Mouse (Mus musculus): ENCODE measurements around the gene Iqch.
A peak's percentile ranks its signal among the peaks of the same experiment; 100 is the strongest.

Gene Iqch

DNA sequence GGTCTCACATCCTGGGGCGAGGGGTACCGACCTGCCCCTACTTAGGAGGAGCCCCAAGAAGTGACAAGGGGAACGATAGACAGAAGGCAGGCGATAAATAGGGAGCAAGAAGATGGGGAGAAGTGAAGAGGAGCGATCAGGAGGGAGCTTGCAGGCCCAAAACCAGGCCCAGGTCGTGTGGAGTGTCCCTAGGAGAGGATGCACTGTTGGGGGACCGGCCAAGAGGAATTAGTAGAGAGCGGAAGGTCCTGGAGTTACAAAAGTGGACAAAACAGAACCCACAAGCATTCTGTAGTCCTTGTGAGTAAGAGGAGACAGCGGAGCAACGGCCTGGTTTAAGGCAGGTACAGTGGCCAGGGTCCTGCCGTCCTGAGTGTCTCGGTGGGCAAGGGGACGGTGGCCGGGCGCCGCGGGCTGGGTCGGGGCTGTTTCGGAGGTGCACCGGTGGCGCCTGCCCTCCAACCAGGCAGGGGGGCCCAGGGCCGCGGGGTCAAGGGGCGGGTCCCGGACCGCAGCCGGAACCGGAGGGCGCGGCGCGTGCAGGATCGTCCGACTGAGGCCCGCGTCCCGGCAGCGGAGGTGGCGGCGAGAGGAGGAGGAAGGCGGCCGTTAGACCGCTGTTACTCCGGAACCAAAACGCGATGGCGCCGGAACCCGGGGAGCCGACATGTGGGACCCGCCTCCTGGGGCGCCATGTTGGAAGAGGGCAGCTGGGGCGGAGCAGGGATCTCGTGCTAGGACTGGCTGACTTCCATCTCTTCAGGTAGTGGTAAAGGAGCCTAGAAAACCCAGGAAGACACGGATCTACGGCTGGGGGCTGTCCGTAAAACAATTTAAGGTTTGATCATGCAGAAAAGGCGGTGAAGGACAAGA is 224.8 kb downstream of the Iqch start, which contains the start of gene Map2k5:
Gene Map2k5, minus strand, starts transcription at position 633 of the 873 bp plus-strand sequence.
- DNase-seq (ENCODE audit: low spot score), result peak; percentile 83

- DNase-seq (ENCODE audit: low spot score), result no peak
These were observed 229.0 kb downstream of the Iqch start for GRCm38 (mm10) chr9:63373315-63373714.

- no peak for DNase-seq (ENCODE audit: low spot score)
These were observed 229.8 kb downstream of the Iqch start for GRCm38 (mm10) chr9:63372541-63372940.
